Mouse (Mus musculus) spleen, adult 2 months (tissue): ENCODE data around the gene Chka. TPM values are rescaled to one million over a fixed set of nuclear protein-coding genes. Genes with fewer than 3 reads are reported as not detected.

Source experiments
- DNase-seq, 2 experiments: peaks; one replicate each; pipeline versions ENCODE4 v3.0.0 to v3.0.0-alpha.2; 2012 to 2021; ENCODE audit warnings: low spot score in 2 of 2, low read depth in 1 of 2
- H3K27ac ChIP-seq: fragments of 200-500 bp; 2 replicates; pipeline ENCODE4 v1.5.1; 2012; ENCODE audit warnings: low read length, inconsistent platforms; ENCODE audit not compliant: insufficient read depth
- H3K27me3 ChIP-seq: fragments of 200-500 bp; 2 replicates; pipeline ENCODE4 v1.6.1; 2012; ENCODE audit warnings: mild to moderate bottlenecking, moderate library complexity, low read length, inconsistent platforms; ENCODE audit not compliant: control insufficient read depth, insufficient read depth
- H3K36me3 ChIP-seq: fragments of 200-500 bp; 2 replicates; pipeline ENCODE4 v1.6.1; 2012; ENCODE audit warnings: mild to moderate bottlenecking, low read length, inconsistent platforms; ENCODE audit not compliant: control insufficient read depth, insufficient read depth
- H3K4me1 ChIP-seq: fragments of 200-500 bp; 2 replicates; pipeline ENCODE4 v1.6.1; 2011; ENCODE audit warnings: inconsistent platforms; ENCODE audit not compliant: control insufficient read depth, insufficient read depth, insufficient read length
- H3K4me3 ChIP-seq: fragments of 200-500 bp; 2 replicates; pipeline ENCODE4 v1.5.1; 2011; ENCODE audit warnings: mild to moderate bottlenecking, inconsistent platforms; ENCODE audit not compliant: insufficient read depth, insufficient read length; ENCODE audit errors: extremely low read depth
- CTCF ChIP-seq: fragments of 200-500 bp; IDR thresholded peaks from 2 replicates; pipeline ENCODE4 v1.5.1; 2011; ENCODE audit warnings: mild to moderate bottlenecking, inconsistent platforms; ENCODE audit not compliant: insufficient read depth, insufficient read length, insufficient replicate concordance; ENCODE audit errors: extremely low read depth
- POLR2A ChIP-seq: fragments of 200-500 bp; IDR thresholded peaks from 2 replicates; pipeline ENCODE4 v1.6.1; 2011; ENCODE audit warnings: low read depth, low read length, inconsistent platforms
- WGBS: fragments of 180-500 bp; shearing (Covaris S2); methylation state at CpG from one replicate; pipeline ENCODE4 v1.1.7; 2018; 5-methylcytosine and 5-hydroxymethylcytosine counted together
- polyA plus RNA-seq: library from polyadenylated mRNA; depleted of rRNA; stranded (reverse); fragments of >200 nt; gene quantifications from 2 replicates; pipeline ENCODE4 v1.2.3, GENCODE M21; 2012; rRNA removed

Gene Chka
- 21.2 and 23.0 TPM in 2 replicates for polyA plus RNA-seq

DNA sequence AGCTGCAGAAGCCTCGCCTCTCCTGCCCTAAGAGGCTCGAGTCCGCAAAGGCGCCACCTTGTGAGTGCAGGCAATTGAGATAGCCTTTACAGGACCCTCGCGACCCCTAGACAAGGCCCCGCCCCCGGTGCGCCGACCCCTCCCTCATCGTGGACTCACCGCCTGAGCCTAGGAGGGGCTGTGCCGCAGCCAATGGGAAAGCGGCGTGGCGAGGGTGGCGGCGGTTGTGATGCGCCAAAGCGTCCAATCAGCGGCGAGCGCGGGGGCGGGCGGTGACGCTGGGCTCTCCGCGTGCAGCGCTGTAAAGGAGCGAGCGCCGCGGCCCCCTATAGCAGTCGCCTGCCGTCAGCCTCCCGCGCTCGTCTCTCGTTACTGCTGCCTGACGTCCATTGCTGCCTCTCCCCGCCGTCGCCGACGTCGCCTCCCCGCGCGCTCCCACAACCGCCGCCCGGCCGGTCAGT lies at the start of gene Chka:
Gene Chka (plus strand): TSS at position 272 of the 461 bp plus-strand sequence.
- Histone ChIP-seq H3K4me1 (peaks cover 15% of the 10 kb centered on the region), H3K27me3 (no peaks in the 10 kb centered on the region), H3K36me3 (no peaks in the 10 kb centered on the region), H3K4me3 (peak within 1 kb of the TSS; percentile 76), H3K27ac (peak within 1 kb of the TSS; percentile 85)
- peak; percentile 88 to 98 for DNase-seq
- under 1% methylated on average over 54 of the region's 54 CpGs for WGBS
- TF ChIP-seq CTCF (no peak), POLR2A (peak; percentile 98)

DNA sequence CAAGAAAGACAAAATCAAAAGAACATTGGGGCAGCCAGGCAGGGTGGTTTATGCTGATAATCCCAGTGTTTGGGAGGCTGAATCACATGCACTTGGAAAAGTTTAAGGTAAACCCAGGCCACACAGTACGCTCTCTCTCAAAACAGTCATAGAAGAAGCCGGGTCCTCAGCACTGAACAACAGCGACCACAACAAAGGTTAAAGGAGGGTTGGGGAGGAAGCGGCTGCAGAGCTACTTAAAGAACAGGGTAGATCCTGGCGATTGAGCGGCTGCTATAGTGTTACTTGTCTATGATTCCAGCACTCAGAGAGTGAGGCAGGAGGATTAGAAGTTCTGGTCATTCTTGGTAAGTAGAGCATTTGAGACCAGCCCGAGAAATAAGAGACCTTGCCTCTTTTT lies 46.0 kb upstream of the Chka start:
- no peak for TF ChIP-seq CTCF
- no peak for TF ChIP-seq POLR2A
- Histone ChIP-seq H3K27me3 (no peaks in the 10 kb centered on the region), H3K4me1 (no peaks in the 10 kb centered on the region), H3K36me3 (peaks cover 41% of the 10 kb centered on the region), H3K27ac (no peak overlapping the region), H3K4me3 (no peak overlapping the region)
- peak in 1 of 2 experiments; percentile 5 for DNase-seq
- 75% methylated on average over 7 of the region's 7 CpGs for WGBS

DNA sequence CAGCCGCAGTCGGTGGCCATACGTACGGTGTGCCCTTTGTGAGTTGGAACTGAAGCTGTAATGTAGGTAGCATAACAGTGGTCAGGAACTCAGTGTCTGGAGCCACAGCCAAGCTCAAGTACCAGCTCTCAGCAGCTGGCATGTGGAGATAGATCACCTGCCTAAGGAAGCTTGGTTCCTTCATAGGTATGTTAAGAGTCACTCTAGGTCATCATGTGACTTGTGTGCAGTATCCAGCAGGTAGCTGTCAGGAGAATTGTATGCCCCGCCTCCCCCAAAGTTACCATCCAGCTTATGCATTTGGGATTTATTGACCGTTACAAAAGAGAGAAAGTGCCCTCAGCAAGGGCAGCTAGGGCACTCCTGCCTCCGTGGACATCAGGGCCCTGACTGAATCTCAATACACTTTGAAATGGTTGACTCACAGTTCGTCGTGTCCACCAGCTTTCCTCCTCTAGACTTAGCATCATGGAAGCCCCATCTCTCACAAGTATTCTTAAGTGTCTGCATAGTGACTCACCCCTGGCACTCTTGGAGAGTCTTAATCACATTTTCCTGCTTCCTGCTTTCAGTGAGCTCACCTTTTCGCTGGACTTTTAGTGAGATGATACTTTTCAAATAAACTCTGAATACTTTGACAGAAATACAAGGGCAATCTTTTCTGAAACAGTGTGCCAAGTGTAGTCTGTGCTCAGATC lies 40.9 kb upstream of the Chka start:
- no peak for DNase-seq
- Histone ChIP-seq H3K4me3 (no peak overlapping the region), H3K27ac (no peak overlapping the region), H3K27me3 (no peaks in the 10 kb centered on the region), H3K4me1 (no peaks in the 10 kb centered on the region), H3K36me3 (peaks cover 28% of the 10 kb centered on the region)
- WGBS, result 91% methylated on average over 10 of the region's 10 CpGs
- TF ChIP-seq CTCF (no peak), POLR2A (no peak)

DNA sequence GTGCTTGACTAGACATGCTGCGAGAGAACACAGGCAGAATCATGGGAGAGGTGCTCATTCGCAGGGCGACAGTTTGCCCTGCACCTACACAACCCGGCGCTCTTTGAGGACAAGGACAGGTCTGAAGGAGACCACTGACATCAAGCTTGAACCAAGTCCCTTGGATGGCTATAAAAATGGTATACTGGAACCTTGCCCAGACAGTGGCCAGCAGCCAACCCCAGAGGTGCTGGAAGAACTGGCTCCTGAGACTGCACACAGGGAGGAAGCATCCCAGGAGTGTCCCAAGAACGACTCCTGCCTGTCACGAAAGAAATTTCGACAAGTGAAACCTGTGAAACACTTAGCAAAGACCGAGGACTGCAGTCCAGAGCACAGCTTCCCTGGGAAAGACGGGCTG lies 37.1 kb upstream of the Chka start:
- Histone ChIP-seq H3K27me3 (no peaks in the 10 kb centered on the region), H3K4me3 (no peak overlapping the region), H3K27ac (no peak overlapping the region), H3K4me1 (no peaks in the 10 kb centered on the region), H3K36me3 (peaks cover 20% of the 10 kb centered on the region)
- no peak for DNase-seq
- 92% methylated on average over 10 of the region's 10 CpGs for WGBS
- TF ChIP-seq POLR2A (no peak), CTCF (no peak)

DNA sequence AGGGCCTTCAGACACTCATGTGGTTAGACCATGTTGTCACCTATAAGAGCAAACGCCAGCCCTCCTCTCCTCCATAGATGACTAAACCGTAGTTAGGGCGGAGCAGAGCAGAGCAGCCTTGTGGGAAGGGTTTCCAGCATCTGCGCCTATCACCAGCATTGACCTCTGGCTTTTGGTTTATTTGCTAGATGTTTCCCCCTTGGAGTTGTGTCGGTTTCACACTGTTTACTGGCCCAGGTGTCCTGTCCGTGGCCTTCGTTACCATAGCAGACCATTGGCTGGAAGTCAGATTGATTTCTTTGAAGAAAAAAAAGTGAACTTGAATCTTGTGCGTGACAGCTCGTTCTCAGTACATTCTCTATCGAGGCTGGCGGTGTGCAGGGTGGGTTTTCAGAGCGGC lies 35.7 kb upstream of the Chka start:
- no peaks in the 10 kb centered on the region for H3K27me3 ChIP-seq
- H3K27ac ChIP-seq, result no peak overlapping the region
- H3K4me3 ChIP-seq, result no peak overlapping the region
- peaks cover 15% of the 10 kb centered on the region for H3K36me3 ChIP-seq
- 93% methylated on average over 12 of the region's 12 CpGs for WGBS
- no peaks in the 10 kb centered on the region for H3K4me1 ChIP-seq
- TF ChIP-seq CTCF (no peak), POLR2A (no peak)
- no peak for DNase-seq

DNA sequence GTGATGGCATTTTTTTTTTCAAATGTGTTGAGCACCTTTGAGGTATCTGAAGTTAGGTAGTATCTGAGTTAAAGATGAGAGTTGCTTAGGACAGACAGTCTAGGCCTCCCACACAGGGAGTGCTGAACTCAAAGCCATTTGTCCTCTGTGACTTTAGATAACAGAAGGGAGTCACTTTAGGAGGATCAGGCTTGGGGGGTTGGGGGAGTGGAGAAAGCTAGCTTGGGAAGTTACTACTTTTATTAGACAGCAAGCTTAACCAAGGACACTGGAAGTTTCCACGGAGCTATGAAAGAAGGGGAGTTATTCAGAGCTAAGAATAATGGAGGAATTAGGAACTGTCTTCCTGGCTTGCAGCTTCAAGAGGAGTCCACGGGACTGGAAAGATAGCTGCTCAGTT lies 32.5 kb upstream of the Chka start:
- TF ChIP-seq POLR2A (no peak), CTCF (no peak)
- 68% methylated on average over 2 of the region's 2 CpGs for WGBS
- no peaks in the 10 kb centered on the region for H3K4me1 ChIP-seq
- no peak for DNase-seq
- no peaks in the 10 kb centered on the region for H3K27me3 ChIP-seq
- H3K27ac ChIP-seq, result no peak overlapping the region
- no peak overlapping the region for H3K4me3 ChIP-seq
- H3K36me3 ChIP-seq, result peaks cover 12% of the 10 kb centered on the region

DNA sequence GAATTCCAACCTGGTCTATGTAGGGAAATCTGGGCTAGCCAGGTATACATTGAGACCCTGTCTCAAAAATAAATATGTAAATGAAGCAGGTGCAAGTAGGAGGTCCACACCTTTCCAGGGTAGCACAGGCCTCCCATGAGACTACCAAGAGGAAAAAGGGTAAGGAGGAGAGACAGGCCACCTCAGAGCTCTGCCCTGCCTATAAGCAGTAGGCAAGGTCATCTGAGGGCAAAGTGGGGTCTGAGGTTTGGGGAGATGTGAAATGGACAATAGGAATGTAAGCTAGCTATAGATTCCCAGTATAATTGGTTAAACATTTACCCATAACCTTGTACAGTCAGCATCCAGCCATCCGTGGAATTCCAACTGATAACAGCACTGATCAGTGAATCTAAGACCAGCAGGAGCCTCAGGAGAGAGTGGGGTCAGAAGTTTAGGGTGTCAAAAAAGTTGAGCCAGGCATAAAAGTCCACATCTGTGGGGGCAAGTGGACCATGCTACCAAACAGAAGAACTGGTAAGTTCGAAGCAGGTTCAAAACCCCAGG lies 31.6 kb upstream of the Chka start:
- 84% methylated on average over 2 of the region's 2 CpGs for WGBS
- peaks cover 3% of the 10 kb centered on the region for H3K36me3 ChIP-seq
- H3K4me1 ChIP-seq, result no peaks in the 10 kb centered on the region
- DNase-seq, result no peak
- no peak overlapping the region for H3K27ac ChIP-seq
- no peaks in the 10 kb centered on the region for H3K27me3 ChIP-seq
- H3K4me3 ChIP-seq, result no peak overlapping the region
- TF ChIP-seq POLR2A, result no peak
- no peak for TF ChIP-seq CTCF
